Mouse (Mus musculus): Measurements from ENCODE around the gene P2rx6. TPM values are rescaled to one million over a fixed set of nuclear protein-coding genes. Genes with fewer than 3 reads are reported as not detected.
"Not testable (repeated sequence)": the region's sequence is repeated elsewhere in the genome, so short reads cannot be mapped to it uniquely, and the experiment has no call there.

P2rx6 gene
- polyA plus RNA-seq, 1 experiment from 2014 or later = 3.0 TPM

- H3K4me1 ChIP-seq (ENCODE audit: control insufficient read depth, insufficient read depth, low read depth, low read length); ATAC-seq; H3K27me3 ChIP-seq (replicated peaks; ENCODE audit: control insufficient read depth, insufficient read depth, low read length); H3K27ac ChIP-seq (ENCODE audit: low read depth, low read length); H3K36me3 ChIP-seq (ENCODE audit: control insufficient read depth, insufficient read depth, low read length); H3K9me3 ChIP-seq (ENCODE audit: control insufficient read depth, low read length); H3K4me3 ChIP-seq (ENCODE audit: low read length); H3K4me2 ChIP-seq (ENCODE audit: low read length); H3K9ac ChIP-seq (ENCODE audit: low read depth, low read length): not testable (repeated sequence)
- WGBS = 95% methylated on average over 6 of the region's 6 CpGs
Observed at GRCm38 (mm10) chr16:17614740-17615139, 53.1 kb downstream of the P2rx6 start.

GRCm38 (mm10) chr16:17616212-17616611 lies 54.5 kb downstream of the P2rx6 start:
- Histone ChIP-seq H3K4me1 (ENCODE audit: control insufficient read depth, insufficient read depth, low read depth, low read length) (peaks cover 11% of the 10 kb centered on the region), H3K27me3 (replicated peaks; ENCODE audit: control insufficient read depth, insufficient read depth, low read length) (no peaks in the 10 kb centered on the region), H3K36me3 (ENCODE audit: control insufficient read depth, insufficient read depth, low read length) (no peaks in the 10 kb centered on the region), H3K4me2 (ENCODE audit: low read length) (no peak overlapping the region), H3K27ac (ENCODE audit: low read depth, low read length) (no peak overlapping the region), H3K9me3 (ENCODE audit: control insufficient read depth, low read length) (no peaks in the 10 kb centered on the region), H3K9ac (ENCODE audit: low read depth, low read length) (no peak overlapping the region), H3K4me3 (ENCODE audit: low read length) (no peak overlapping the region)
- no peak for ATAC-seq
- 84% methylated on average over 5 of the region's 5 CpGs for WGBS

- peak; percentile 48; the same call in 1 of the 2 replicates for ATAC-seq
- no peaks in the 10 kb centered on the region for H3K27me3 ChIP-seq (replicated peaks; ENCODE audit: control insufficient read depth, insufficient read depth, low read length)
- H3K36me3 ChIP-seq (ENCODE audit: control insufficient read depth, insufficient read depth, low read length) = peaks cover 3% of the 10 kb centered on the region; the same call in 1 of the 2 replicates
- H3K4me2 ChIP-seq (ENCODE audit: low read length) = 0 out of 2 replicates have a peak overlapping the region, but pooled peaks have one; percentile 5
- 18% methylated on average over 13 of the region's 13 CpGs for WGBS
- H3K4me3 ChIP-seq (ENCODE audit: low read length) = no peak overlapping the region
- no peak overlapping the region for H3K9ac ChIP-seq (ENCODE audit: low read depth, low read length)
- no peak overlapping the region for H3K27ac ChIP-seq (ENCODE audit: low read depth, low read length)
- no peaks in the 10 kb centered on the region for H3K9me3 ChIP-seq (ENCODE audit: control insufficient read depth, low read length)
- H3K4me1 ChIP-seq (ENCODE audit: control insufficient read depth, insufficient read depth, low read depth, low read length) = peaks cover 11% of the 10 kb centered on the region
Observed at GRCm38 (mm10) chr16:17617922-17618565, 56.4 kb downstream of the P2rx6 start.

- Histone ChIP-seq H3K9me3 (ENCODE audit: control insufficient read depth, low read length) (no peaks in the 10 kb centered on the region), H3K36me3 (ENCODE audit: control insufficient read depth, insufficient read depth, low read length) (peaks cover 6% of the 10 kb centered on the region), H3K4me3 (ENCODE audit: low read length) (peak within 1 kb of the TSS; percentile 63), H3K9ac (ENCODE audit: low read depth, low read length) (peak within 1 kb of the TSS; percentile 73), H3K4me2 (ENCODE audit: low read length) (peak within 1 kb of the TSS; percentile 81), H3K27me3 (replicated peaks; ENCODE audit: control insufficient read depth, insufficient read depth, low read length) (no peaks in the 10 kb centered on the region), H3K27ac (ENCODE audit: low read depth, low read length) (no peak within 1 kb of the TSS), H3K4me1 (ENCODE audit: control insufficient read depth, insufficient read depth, low read depth, low read length) (peaks cover 11% of the 10 kb centered on the region)
- 2% methylated on average over 56 of the region's 60 CpGs for WGBS
- peak; percentile 84 for ATAC-seq
Observed at GRCm38 (mm10) chr16:17619198-17620105, 57.8 kb downstream of the P2rx6 start, which contains the start of gene Smpd4. Smpd4 (plus strand) TSS chr16:17619354.

GRCm38 (mm10) chr16:17621936-17622335 lies 60.3 kb downstream of the P2rx6 start:
- Histone ChIP-seq H3K27me3 (replicated peaks; ENCODE audit: control insufficient read depth, insufficient read depth, low read length) (no peaks in the 10 kb centered on the region), H3K4me2 (ENCODE audit: low read length) (no peak overlapping the region), H3K9me3 (ENCODE audit: control insufficient read depth, low read length) (no peaks in the 10 kb centered on the region), H3K9ac (ENCODE audit: low read depth, low read length) (no peak overlapping the region), H3K36me3 (ENCODE audit: control insufficient read depth, insufficient read depth, low read length) (peaks cover 16% of the 10 kb centered on the region), H3K4me1 (ENCODE audit: control insufficient read depth, insufficient read depth, low read depth, low read length) (peaks cover 11% of the 10 kb centered on the region), H3K27ac (ENCODE audit: low read depth, low read length) (no peak overlapping the region), H3K4me3 (ENCODE audit: low read length) (no peak overlapping the region)
- WGBS = 97% methylated on average over 1 of the region's 1 CpGs
- ATAC-seq = no peak

GRCm38 (mm10) chr16:17625488-17626268 lies 64.0 kb downstream of the P2rx6 start:
- peaks cover 46% of the 10 kb centered on the region for H3K36me3 ChIP-seq (ENCODE audit: control insufficient read depth, insufficient read depth, low read length)
- ATAC-seq = no peak
- WGBS = 68% methylated on average over 8 of the region's 8 CpGs

GRCm38 (mm10) chr16:17626269-17626555 lies 64.5 kb downstream of the P2rx6 start:
- 93% methylated on average over 5 of the region's 5 CpGs for WGBS
- ATAC-seq = no peak

More at GRCm38 (mm10) chr16:17625488-17626268, 64.0 kb downstream of the P2rx6 start:
- no peak overlapping the region for H3K4me3 ChIP-seq (ENCODE audit: low read length)
- H3K9me3 ChIP-seq (ENCODE audit: control insufficient read depth, low read length) = no peaks in the 10 kb centered on the region
- no peak overlapping the region for H3K4me2 ChIP-seq (ENCODE audit: low read length)
- H3K27ac ChIP-seq (ENCODE audit: low read depth, low read length) = no peak overlapping the region
- H3K9ac ChIP-seq (ENCODE audit: low read depth, low read length) = no peak overlapping the region
- no peaks in the 10 kb centered on the region for H3K27me3 ChIP-seq (replicated peaks; ENCODE audit: control insufficient read depth, insufficient read depth, low read length)
- 0 out of 2 replicates have a peak, but pooled peaks cover 2% of the 10 kb centered on the region for H3K4me1 ChIP-seq (ENCODE audit: control insufficient read depth, insufficient read depth, low read depth, low read length)

More at GRCm38 (mm10) chr16:17626269-17626555, 64.5 kb downstream of the P2rx6 start:
- H3K36me3 ChIP-seq (ENCODE audit: control insufficient read depth, insufficient read depth, low read length) = peaks cover 48% of the 10 kb centered on the region
- no peaks in the 10 kb centered on the region for H3K4me1 ChIP-seq (ENCODE audit: control insufficient read depth, insufficient read depth, low read depth, low read length)
- no peaks in the 10 kb centered on the region for H3K9me3 ChIP-seq (ENCODE audit: control insufficient read depth, low read length)
- H3K4me3 ChIP-seq (ENCODE audit: low read length) = no peak overlapping the region
- H3K4me2 ChIP-seq (ENCODE audit: low read length) = no peak overlapping the region
- no peak overlapping the region for H3K27ac ChIP-seq (ENCODE audit: low read depth, low read length)
- no peak overlapping the region for H3K9ac ChIP-seq (ENCODE audit: low read depth, low read length)
- H3K27me3 ChIP-seq (replicated peaks; ENCODE audit: control insufficient read depth, insufficient read depth, low read length) = no peaks in the 10 kb centered on the region
